Mouse (Mus musculus) kidney, embryonic 14.5 days (tissue): ENCODE data around the gene Pam. TPM values are rescaled to one million over a fixed set of nuclear protein-coding genes. Genes with fewer than 3 reads are reported as not detected.

ENCODE experiments used
- ATAC-seq: fragments of 200-750 bp; cut with Nextera tagmentation; 2 replicates; pipeline ENCODE4 v1.8.0; 2017; ENCODE audit warnings: moderate number of reproducible peaks, mild to moderate bottlenecking, moderate TSS enrichment, moderate library complexity; ENCODE audit not compliant: low FRiP score, low TSS enrichment
- H3K27ac ChIP-seq: fragments of 300-500 bp; sonication (generic); 2 replicates; pipeline ENCODE4 v1.5.1; 2014; ENCODE audit warnings: low read depth, mild to moderate bottlenecking, low read length, moderate library complexity, mixed read lengths
- H3K27me3 ChIP-seq: fragments of 300-500 bp; sonication (generic); 2 replicates; pipeline ENCODE4 v1.6.1; 2014; ENCODE audit warnings: mild to moderate bottlenecking, low read length; ENCODE audit not compliant: control insufficient read depth, insufficient read depth
- H3K36me3 ChIP-seq: fragments of 300-500 bp; sonication (generic); 2 replicates; pipeline ENCODE4 v1.6.1; 2014; ENCODE audit warnings: low read length, mixed read lengths; ENCODE audit not compliant: control insufficient read depth, insufficient read depth
- H3K4me1 ChIP-seq: fragments of 300-500 bp; sonication (generic); 2 replicates; pipeline ENCODE4 v1.6.1; 2014; ENCODE audit warnings: low read length, mixed read lengths; ENCODE audit not compliant: control insufficient read depth, insufficient read depth
- H3K4me2 ChIP-seq: fragments of 300-500 bp; sonication (generic); replicated peaks from 2 replicates; pipeline ENCODE4 v1.6.1; 2014; ENCODE audit warnings: low read depth, mild to moderate bottlenecking, low read length
- H3K4me3 ChIP-seq: fragments of 300-500 bp; sonication (generic); 2 replicates; pipeline ENCODE4 v1.5.1; 2014; ENCODE audit warnings: mild to moderate bottlenecking, low read length
- H3K9ac ChIP-seq: fragments of 300-500 bp; sonication (generic); 2 replicates; pipeline ENCODE4 v1.6.1; 2014; ENCODE audit warnings: low read depth, mild to moderate bottlenecking, low read length, moderate library complexity
- H3K9me3 ChIP-seq: fragments of 300-500 bp; sonication (generic); 2 replicates; pipeline ENCODE4 v1.6.1; 2016; ENCODE audit warnings: low read length; ENCODE audit not compliant: control insufficient read depth
- WGBS: fragments of 180-500 bp; shearing (Covaris S2); extraction: QIAGEN DNeasy Blood & Tissue Kit; methylation state at CpG from one replicate; pipeline ENCODE4 v1.1.7; 2014; 5-methylcytosine and 5-hydroxymethylcytosine counted together
- polyA plus RNA-seq: library from polyadenylated mRNA; unstranded; fragments of >200 nt; fragmentation: Nextera tagmentation; extraction: Ambion mirVana; gene quantifications from 2 replicates; pipeline ENCODE4 v1.2.1, GENCODE M21; 2014

Gene Pam
- polyA plus RNA-seq, 1 experiment from 2014 or later: 31.9 TPM

DNA sequence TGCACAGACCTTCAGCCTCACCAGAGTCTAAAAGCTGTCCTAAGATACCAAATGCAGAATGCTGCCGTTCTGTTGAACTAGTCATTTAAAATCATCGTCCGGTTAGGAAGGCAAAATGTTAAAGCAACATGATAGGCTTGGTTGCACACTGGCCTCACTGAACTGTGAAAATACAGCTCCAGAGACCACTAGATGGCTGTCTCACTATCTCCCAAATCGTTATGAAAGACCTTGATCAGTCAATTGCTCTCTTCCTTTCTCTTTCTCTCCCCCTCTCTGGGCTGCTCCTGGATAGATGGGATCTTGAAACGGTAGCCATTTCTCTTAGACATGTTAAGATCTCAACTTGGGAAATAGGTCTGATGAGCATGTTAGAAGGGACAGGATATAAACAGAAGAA is 223.0 kb downstream of the Pam start:
- Histone ChIP-seq H3K36me3 (no peaks in the 10 kb centered on the region), H3K4me2 (no peak overlapping the region), H3K4me3 (no peak overlapping the region), H3K4me1 (no peaks in the 10 kb centered on the region), H3K27ac (no peak overlapping the region), H3K9me3 (no peaks in the 10 kb centered on the region), H3K27me3 (no peaks in the 10 kb centered on the region), H3K9ac (no peak overlapping the region)
- peak; percentile 55; the same call in 1 of the 2 replicates for ATAC-seq
- 23% methylated on average over 5 of the region's 5 CpGs for WGBS

GRCm38 (mm10) chr1:97872072-97872471 is 223.4 kb downstream of the Pam start:
- Histone ChIP-seq H3K4me3 (no peak overlapping the region), H3K4me1 (no peaks in the 10 kb centered on the region), H3K4me2 (no peak overlapping the region), H3K27ac (no peak overlapping the region), H3K9ac (no peak overlapping the region), H3K9me3 (no peaks in the 10 kb centered on the region), H3K36me3 (no peaks in the 10 kb centered on the region), H3K27me3 (no peaks in the 10 kb centered on the region)
- WGBS: 80% methylated on average over 2 of the region's 2 CpGs
- no peak for ATAC-seq

DNA sequence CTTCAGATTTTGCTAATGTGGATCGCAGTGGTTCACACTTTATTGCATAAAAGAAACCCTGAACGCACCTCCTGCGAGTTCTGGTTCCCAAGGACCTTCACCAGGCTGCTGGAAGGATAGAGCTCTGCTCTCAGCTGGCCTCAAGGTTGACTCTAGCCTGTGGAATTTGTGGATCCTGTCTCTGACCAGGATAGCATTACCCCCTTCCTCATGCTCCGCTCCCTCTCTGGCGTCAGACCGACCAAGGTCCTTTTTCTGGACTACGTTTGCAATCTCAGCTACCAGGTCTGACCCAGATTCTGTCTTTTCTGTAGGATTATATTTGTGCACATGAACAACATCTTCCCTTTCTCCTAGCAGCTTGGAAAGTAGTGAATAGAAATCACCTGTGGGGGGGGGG is 231.3 kb downstream of the Pam start:
- H3K9ac ChIP-seq: no peak overlapping the region
- no peak for ATAC-seq
- H3K4me1 ChIP-seq: no peaks in the 10 kb centered on the region
- no peaks in the 10 kb centered on the region for H3K27me3 ChIP-seq
- no peak overlapping the region for H3K4me3 ChIP-seq
- no peaks in the 10 kb centered on the region for H3K36me3 ChIP-seq
- no peaks in the 10 kb centered on the region for H3K9me3 ChIP-seq
- 90% methylated on average over 7 of the region's 7 CpGs for WGBS
- no peak overlapping the region for H3K4me2 ChIP-seq
- H3K27ac ChIP-seq: no peak overlapping the region

- Histone ChIP-seq H3K4me1 (no peaks in the 10 kb centered on the region), H3K9me3 (no peaks in the 10 kb centered on the region), H3K27ac (no peak overlapping the region), H3K4me3 (no peak overlapping the region), H3K27me3 (no peaks in the 10 kb centered on the region), H3K36me3 (no peaks in the 10 kb centered on the region), H3K9ac (no peak overlapping the region), H3K4me2 (no peak overlapping the region)
- ATAC-seq: no peak
- WGBS: 76% methylated on average over 9 of the region's 9 CpGs
These were observed 232.3 kb downstream of the Pam start for GRCm38 (mm10) chr1:97863140-97863539.

- ATAC-seq: no peak
- Histone ChIP-seq H3K4me3 (no peak overlapping the region), H3K9me3 (no peaks in the 10 kb centered on the region), H3K4me2 (no peak overlapping the region), H3K27me3 (no peaks in the 10 kb centered on the region), H3K27ac (no peak overlapping the region), H3K9ac (no peak overlapping the region), H3K36me3 (no peaks in the 10 kb centered on the region), H3K4me1 (no peaks in the 10 kb centered on the region)
- 83% methylated on average over 5 of the region's 5 CpGs for WGBS
These were observed 232.7 kb downstream of the Pam start for GRCm38 (mm10) chr1:97862734-97863133.

- H3K27ac ChIP-seq: no peak overlapping the region
- no peak overlapping the region for H3K4me2 ChIP-seq
- ATAC-seq: no peak
- H3K9ac ChIP-seq: no peak overlapping the region
- H3K9me3 ChIP-seq: no peaks in the 10 kb centered on the region
- H3K27me3 ChIP-seq: no peaks in the 10 kb centered on the region
- no peaks in the 10 kb centered on the region for H3K36me3 ChIP-seq
- no peaks in the 10 kb centered on the region for H3K4me1 ChIP-seq
- 73% methylated on average over 3 of the region's 3 CpGs for WGBS
- H3K4me3 ChIP-seq: no peak overlapping the region
These were observed 241.2 kb downstream of the Pam start for GRCm38 (mm10) chr1:97854256-97854655.

DNA sequence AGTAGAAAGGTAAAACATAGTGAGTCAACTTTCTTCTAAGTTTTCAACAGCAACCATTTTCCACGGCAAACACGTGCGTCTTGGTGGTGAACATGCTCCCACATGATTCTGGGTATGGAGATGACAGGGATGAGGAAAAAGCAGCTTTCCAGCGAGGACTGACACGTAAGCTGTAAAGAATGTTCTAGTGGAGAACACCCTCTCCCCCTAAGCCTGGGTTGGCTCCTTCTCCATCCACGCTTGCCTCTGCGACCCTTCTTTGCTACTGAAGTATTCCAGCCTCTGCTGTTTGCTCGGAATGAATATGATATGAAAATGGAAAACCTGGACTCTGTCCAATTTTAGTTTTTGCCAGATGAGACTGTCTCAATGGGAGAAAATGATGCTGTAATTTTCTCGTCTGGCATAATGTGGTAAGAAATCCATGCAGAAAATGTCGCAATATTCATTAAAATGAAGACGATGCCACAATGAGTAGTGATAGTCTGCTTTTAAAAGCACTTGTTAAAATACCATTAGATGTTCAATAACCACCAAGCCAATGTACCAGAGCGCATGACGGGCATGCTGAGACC is 243.8 kb downstream of the Pam start:
- H3K27me3 ChIP-seq: no peaks in the 10 kb centered on the region

GRCm38 (mm10) chr1:97848601-97849241 is 246.7 kb downstream of the Pam start:
- WGBS: 84% methylated on average over 14 of the region's 14 CpGs
- H3K9ac ChIP-seq: no peak overlapping the region
- H3K27ac ChIP-seq: no peak overlapping the region
- H3K27me3 ChIP-seq: no peaks in the 10 kb centered on the region
- ATAC-seq: no peak
- no peak overlapping the region for H3K4me3 ChIP-seq
- no peaks in the 10 kb centered on the region for H3K4me1 ChIP-seq
- no peaks in the 10 kb centered on the region for H3K9me3 ChIP-seq
- H3K4me2 ChIP-seq: no peak overlapping the region
- H3K36me3 ChIP-seq: no peaks in the 10 kb centered on the region

More for the DNA sequence above, 243.8 kb downstream of the Pam start:
- no peak for ATAC-seq
- no peak overlapping the region for H3K27ac ChIP-seq
- no peaks in the 10 kb centered on the region for H3K36me3 ChIP-seq
- H3K9me3 ChIP-seq: no peaks in the 10 kb centered on the region
- WGBS: 92% methylated on average over 13 of the region's 13 CpGs
- H3K9ac ChIP-seq: no peak overlapping the region
- no peaks in the 10 kb centered on the region for H3K4me1 ChIP-seq
- H3K4me2 ChIP-seq: no peak overlapping the region
- no peak overlapping the region for H3K4me3 ChIP-seq

- no peak overlapping the region for H3K27ac ChIP-seq
- H3K36me3 ChIP-seq: no peaks in the 10 kb centered on the region
- no peak for ATAC-seq
- no peak overlapping the region for H3K9ac ChIP-seq
- H3K4me2 ChIP-seq: no peak overlapping the region
- no peaks in the 10 kb centered on the region for H3K27me3 ChIP-seq
- no peaks in the 10 kb centered on the region for H3K4me1 ChIP-seq
- no peaks in the 10 kb centered on the region for H3K9me3 ChIP-seq
- H3K4me3 ChIP-seq: no peak overlapping the region
These were observed 252.0 kb downstream of the Pam start for GRCm38 (mm10) chr1:97843220-97843992.
